Mouse (Mus musculus): ENCODE measurements at regions not wholly inside any gene's neighbourhood (a gene's known extent, or its start where the extent isn't known, plus 50 kb on each side); places are given as distances from the start of the nearest gene placed in this dataset.

DNA sequence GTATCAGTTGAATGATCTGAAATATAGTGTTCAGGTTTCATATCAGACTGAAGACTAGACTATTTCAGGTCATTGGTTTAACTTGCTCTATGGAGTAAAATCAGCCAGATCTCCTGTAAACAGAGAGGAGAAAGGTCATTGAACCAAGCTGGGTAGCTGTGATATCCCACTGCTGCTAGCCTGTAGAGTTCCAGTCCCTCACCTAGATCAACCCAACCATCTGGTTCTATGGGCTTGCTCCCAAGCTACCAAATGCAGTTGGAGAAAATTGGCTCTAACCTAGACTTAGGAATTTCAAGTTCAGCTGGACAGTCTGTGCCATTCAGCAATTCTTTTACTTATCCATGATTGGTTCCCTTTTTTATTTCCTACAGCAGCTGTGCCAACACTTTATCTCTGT is 373.1 kb upstream of the Atp2b1 start:
- no peak for ATAC-seq (ENCODE audit: low FRiP score, low TSS enrichment)
- H3K27me3 ChIP-seq (ENCODE audit: control insufficient read depth, insufficient read depth, low read length) = no peaks in the 10 kb centered on the region
- H3K4me2 ChIP-seq (replicated peaks; ENCODE audit: low read depth, low read length) = no peak overlapping the region
- H3K4me1 ChIP-seq (ENCODE audit: control insufficient read depth, insufficient read depth, low read length) = no peaks in the 10 kb centered on the region
- H3K9me3 ChIP-seq (ENCODE audit: control insufficient read depth, low read length) = no peaks in the 10 kb centered on the region
- no peak overlapping the region for H3K27ac ChIP-seq (ENCODE audit: low read depth, low read length)
- no peaks in the 10 kb centered on the region for H3K36me3 ChIP-seq (ENCODE audit: control insufficient read depth, insufficient read depth, low read length)
- no peak overlapping the region for H3K9ac ChIP-seq (ENCODE audit: low read depth, low read length)
- H3K4me3 ChIP-seq (ENCODE audit: low read length) = no peak overlapping the region

- Histone ChIP-seq H3K9ac (ENCODE audit: low read depth, low read length) (no peak overlapping the region), H3K9me3 (ENCODE audit: control insufficient read depth, low read length) (no peaks in the 10 kb centered on the region), H3K27me3 (ENCODE audit: control insufficient read depth, insufficient read depth, low read length) (no peaks in the 10 kb centered on the region), H3K4me2 (replicated peaks; ENCODE audit: low read depth, low read length) (no peak overlapping the region), H3K36me3 (ENCODE audit: control insufficient read depth, insufficient read depth, low read length) (no peaks in the 10 kb centered on the region), H3K4me3 (ENCODE audit: low read length) (no peak overlapping the region), H3K4me1 (ENCODE audit: control insufficient read depth, insufficient read depth, low read length) (no peaks in the 10 kb centered on the region), H3K27ac (ENCODE audit: low read depth, low read length) (no peak overlapping the region)
- 88% methylated on average over 2 of the region's 2 CpGs for WGBS
- ATAC-seq (ENCODE audit: low FRiP score, low TSS enrichment) = no peak
Measured at GRCm38 (mm10) chr10:98542072-98542471, 372.1 kb upstream of the Atp2b1 start.

- H3K4me3 ChIP-seq (ENCODE audit: low read length) = no peak overlapping the region
- H3K27me3 ChIP-seq (ENCODE audit: control insufficient read depth, insufficient read depth, low read length) = no peaks in the 10 kb centered on the region
- no peak overlapping the region for H3K9ac ChIP-seq (ENCODE audit: low read depth, low read length)
- WGBS = 15% methylated on average over 8 of the region's 8 CpGs
- 0 out of 2 replicates have a peak overlapping the region, but pooled peaks have one; percentile 2 for H3K27ac ChIP-seq (ENCODE audit: low read depth, low read length)
- no peaks in the 10 kb centered on the region for H3K9me3 ChIP-seq (ENCODE audit: control insufficient read depth, low read length)
- H3K4me2 ChIP-seq (replicated peaks; ENCODE audit: low read depth, low read length) = no peak overlapping the region; the same call in 1 of the 2 replicates
- no peaks in the 10 kb centered on the region for H3K4me1 ChIP-seq (ENCODE audit: control insufficient read depth, insufficient read depth, low read length)
- H3K36me3 ChIP-seq (ENCODE audit: control insufficient read depth, insufficient read depth, low read length) = no peaks in the 10 kb centered on the region
- peak; percentile 52; the same call in 1 of the 2 replicates for ATAC-seq (ENCODE audit: low FRiP score, low TSS enrichment)
Measured at GRCm38 (mm10) chr10:98543253-98543997, 370.8 kb upstream of the Atp2b1 start.

GRCm38 (mm10) chr10:98543998-98544349 is 370.2 kb upstream of the Atp2b1 start:
- Histone ChIP-seq H3K27ac (ENCODE audit: low read depth, low read length) (0 out of 2 replicates have a peak overlapping the region, but pooled peaks have one; percentile 2), H3K36me3 (ENCODE audit: control insufficient read depth, insufficient read depth, low read length) (no peaks in the 10 kb centered on the region)
- no peak for ATAC-seq (ENCODE audit: low FRiP score, low TSS enrichment)

DNA sequence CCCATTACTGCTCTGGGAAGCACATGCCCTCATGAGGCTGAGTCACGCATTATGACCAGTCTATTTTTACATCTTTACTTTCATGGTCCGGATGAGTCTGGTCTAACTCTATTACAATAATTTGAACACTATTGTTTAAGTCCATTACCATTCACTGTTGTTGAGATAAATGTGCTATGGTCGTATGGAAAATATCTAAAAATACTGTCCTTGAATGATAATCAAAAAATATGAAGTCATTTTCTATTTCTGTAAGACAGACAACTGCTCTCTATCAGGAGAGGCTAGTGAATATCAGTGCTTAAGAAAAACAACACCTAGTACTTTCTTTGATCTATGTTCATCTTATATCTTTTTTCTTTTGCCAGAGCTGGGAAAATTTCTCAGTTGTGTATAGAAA is 359.6 kb upstream of the Atp2b1 start:
- 87% methylated on average over 3 of the region's 3 CpGs for WGBS
- Histone ChIP-seq H3K4me3 (ENCODE audit: low read length) (no peak overlapping the region), H3K4me1 (ENCODE audit: control insufficient read depth, insufficient read depth, low read length) (no peaks in the 10 kb centered on the region), H3K4me2 (replicated peaks; ENCODE audit: low read depth, low read length) (no peak overlapping the region), H3K9me3 (ENCODE audit: control insufficient read depth, low read length) (no peaks in the 10 kb centered on the region), H3K27ac (ENCODE audit: low read depth, low read length) (no peak overlapping the region), H3K9ac (ENCODE audit: low read depth, low read length) (no peak overlapping the region), H3K36me3 (ENCODE audit: control insufficient read depth, insufficient read depth, low read length) (no peaks in the 10 kb centered on the region), H3K27me3 (ENCODE audit: control insufficient read depth, insufficient read depth, low read length) (no peaks in the 10 kb centered on the region)
- no peak for ATAC-seq (ENCODE audit: low FRiP score, low TSS enrichment)

More at GRCm38 (mm10) chr10:98543998-98544349, 370.2 kb upstream of the Atp2b1 start:
- Histone ChIP-seq H3K4me3 (ENCODE audit: low read length) (no peak overlapping the region), H3K4me2 (replicated peaks; ENCODE audit: low read depth, low read length) (no peak overlapping the region; the same call in 1 of the 2 replicates), H3K4me1 (ENCODE audit: control insufficient read depth, insufficient read depth, low read length) (no peaks in the 10 kb centered on the region), H3K9me3 (ENCODE audit: control insufficient read depth, low read length) (no peaks in the 10 kb centered on the region), H3K9ac (ENCODE audit: low read depth, low read length) (no peak overlapping the region), H3K27me3 (ENCODE audit: control insufficient read depth, insufficient read depth, low read length) (no peaks in the 10 kb centered on the region)
- 60% methylated on average over 5 of the region's 5 CpGs for WGBS

- Histone ChIP-seq H3K4me1 (ENCODE audit: control insufficient read depth, insufficient read depth, low read length) (no peaks in the 10 kb centered on the region), H3K4me3 (ENCODE audit: low read length) (no peak overlapping the region), H3K27me3 (ENCODE audit: control insufficient read depth, insufficient read depth, low read length) (no peaks in the 10 kb centered on the region), H3K9ac (ENCODE audit: low read depth, low read length) (no peak overlapping the region), H3K36me3 (ENCODE audit: control insufficient read depth, insufficient read depth, low read length) (no peaks in the 10 kb centered on the region), H3K27ac (ENCODE audit: low read depth, low read length) (no peak overlapping the region), H3K4me2 (replicated peaks; ENCODE audit: low read depth, low read length) (no peak overlapping the region), H3K9me3 (ENCODE audit: control insufficient read depth, low read length) (no peaks in the 10 kb centered on the region)
- 85% methylated on average over 9 of the region's 9 CpGs for WGBS
- ATAC-seq (ENCODE audit: low FRiP score, low TSS enrichment) = no peak
Measured at GRCm38 (mm10) chr10:98557470-98558060, 356.6 kb upstream of the Atp2b1 start.

DNA sequence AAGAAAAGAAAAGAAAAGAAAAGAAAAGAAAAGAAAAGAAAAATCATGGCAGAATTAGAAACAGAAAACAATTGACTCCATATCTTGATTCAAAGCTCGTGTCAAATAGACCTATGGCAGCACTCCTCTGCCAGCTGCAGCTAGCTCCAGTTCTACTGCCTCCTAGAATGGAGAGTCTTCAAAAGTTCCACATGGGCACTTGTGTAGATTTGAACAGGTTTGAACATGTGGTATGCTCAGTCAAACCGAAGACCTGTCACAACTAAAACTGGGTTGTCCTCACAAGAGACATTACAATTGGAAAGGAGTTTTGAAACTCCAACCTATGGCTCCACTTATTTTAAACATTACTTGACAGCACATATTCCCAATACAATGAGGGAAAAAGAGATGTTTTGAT is 355.6 kb upstream of the Atp2b1 start:
- Histone ChIP-seq H3K4me2 (replicated peaks; ENCODE audit: low read depth, low read length) (no peak overlapping the region), H3K4me1 (ENCODE audit: control insufficient read depth, insufficient read depth, low read length) (no peaks in the 10 kb centered on the region), H3K9ac (ENCODE audit: low read depth, low read length) (no peak overlapping the region), H3K36me3 (ENCODE audit: control insufficient read depth, insufficient read depth, low read length) (no peaks in the 10 kb centered on the region), H3K27me3 (ENCODE audit: control insufficient read depth, insufficient read depth, low read length) (no peaks in the 10 kb centered on the region), H3K27ac (ENCODE audit: low read depth, low read length) (no peak overlapping the region), H3K9me3 (ENCODE audit: control insufficient read depth, low read length) (no peaks in the 10 kb centered on the region), H3K4me3 (ENCODE audit: low read length) (no peak overlapping the region)
- 94% methylated on average over 2 of the region's 2 CpGs for WGBS
- no peak for ATAC-seq (ENCODE audit: low FRiP score, low TSS enrichment)

DNA sequence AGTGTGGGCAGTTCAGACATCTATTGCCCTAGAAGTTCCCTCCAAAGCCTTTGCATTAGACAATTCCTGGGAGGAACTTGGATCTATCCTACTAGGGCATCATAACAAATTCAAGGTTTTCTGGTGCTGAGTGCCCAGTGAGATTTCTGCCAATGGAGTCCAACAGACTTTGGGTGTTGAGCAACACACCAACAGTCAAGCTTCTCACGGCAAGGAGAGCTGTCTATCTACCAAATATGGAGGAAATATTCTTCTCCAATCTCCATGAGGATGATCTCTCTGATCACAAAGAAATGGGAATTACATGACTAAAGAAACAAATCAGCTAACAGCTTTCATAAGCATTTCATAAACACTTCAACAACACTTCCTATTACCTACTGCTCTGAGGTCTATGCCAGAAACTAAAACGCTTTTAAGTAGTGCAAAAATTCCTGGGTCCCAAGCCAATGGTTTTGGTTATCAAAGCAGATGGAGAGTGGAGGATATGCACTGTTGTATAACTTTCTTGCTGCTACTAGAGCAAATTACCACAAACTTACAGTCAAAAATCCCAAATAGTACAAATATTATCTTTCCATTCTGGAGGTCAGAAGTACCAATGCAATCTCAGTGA is 351.8 kb upstream of the Atp2b1 start:
- no peaks in the 10 kb centered on the region for H3K4me1 ChIP-seq (ENCODE audit: control insufficient read depth, insufficient read depth, low read length)
- H3K9ac ChIP-seq (ENCODE audit: low read depth, low read length) = no peak overlapping the region
- no peaks in the 10 kb centered on the region for H3K36me3 ChIP-seq (ENCODE audit: control insufficient read depth, insufficient read depth, low read length)
- H3K27me3 ChIP-seq (ENCODE audit: control insufficient read depth, insufficient read depth, low read length) = no peaks in the 10 kb centered on the region
- ATAC-seq (ENCODE audit: low FRiP score, low TSS enrichment) = no peak
- H3K4me2 ChIP-seq (replicated peaks; ENCODE audit: low read depth, low read length) = no peak overlapping the region
- H3K9me3 ChIP-seq (ENCODE audit: control insufficient read depth, low read length) = no peaks in the 10 kb centered on the region
- 84% methylated on average over 2 of the region's 2 CpGs for WGBS
- H3K4me3 ChIP-seq (ENCODE audit: low read length) = no peak overlapping the region
- H3K27ac ChIP-seq (ENCODE audit: low read depth, low read length) = no peak overlapping the region
